Mouse (Mus musculus): ENCODE results near the gene Scfd2. TPM values are rescaled to one million over a fixed set of nuclear protein-coding genes. Genes with fewer than 3 reads are reported as not detected.

Gene Scfd2
- polyA plus RNA-seq, 1 experiment = 14.9 TPM

DNA sequence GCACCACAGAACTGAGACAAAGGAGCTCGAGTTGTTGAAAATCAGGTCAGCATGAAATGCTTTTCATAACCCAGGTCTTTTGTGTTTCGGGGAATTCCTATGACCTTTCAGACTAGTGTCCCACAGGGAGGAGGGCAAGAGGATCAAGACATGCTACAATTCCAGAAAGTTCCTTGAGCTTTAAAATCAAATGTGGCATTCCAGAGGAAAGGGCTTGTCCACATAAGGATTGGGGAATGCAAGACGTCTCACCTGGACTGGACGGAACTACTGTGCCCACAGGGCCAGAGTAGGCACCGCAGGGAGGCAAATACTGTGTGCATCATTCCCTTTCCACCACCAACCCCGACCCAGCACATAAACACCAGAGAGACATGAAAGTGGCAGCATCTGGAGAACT lies 266.4 kb downstream of the Scfd2 start:
- TF ChIP-seq POLR2A (IDR thresholded peaks at IDR 0.05; ENCODE audit: control insufficient read depth, low read depth, low read length) = no peak
- H3K27me3 ChIP-seq (ENCODE audit: control insufficient read depth, insufficient read depth, low read length) = no peaks in the 10 kb centered on the region
- H3K4me3 ChIP-seq (ENCODE audit: control insufficient read depth, low read depth, low read length) = peak overlapping the region; percentile 56
- peaks cover 2% of the 10 kb centered on the region; the same call in 1 of the 2 replicates for H3K4me1 ChIP-seq (ENCODE audit: control insufficient read depth, insufficient read depth, low read length)
- H3K36me3 ChIP-seq (ENCODE audit: control insufficient read depth, insufficient read depth, low read length) = no peaks in the 10 kb centered on the region
- H3K27ac ChIP-seq (ENCODE audit: control insufficient read depth, insufficient read depth, low read depth, low read length) = no peak overlapping the region

DNA sequence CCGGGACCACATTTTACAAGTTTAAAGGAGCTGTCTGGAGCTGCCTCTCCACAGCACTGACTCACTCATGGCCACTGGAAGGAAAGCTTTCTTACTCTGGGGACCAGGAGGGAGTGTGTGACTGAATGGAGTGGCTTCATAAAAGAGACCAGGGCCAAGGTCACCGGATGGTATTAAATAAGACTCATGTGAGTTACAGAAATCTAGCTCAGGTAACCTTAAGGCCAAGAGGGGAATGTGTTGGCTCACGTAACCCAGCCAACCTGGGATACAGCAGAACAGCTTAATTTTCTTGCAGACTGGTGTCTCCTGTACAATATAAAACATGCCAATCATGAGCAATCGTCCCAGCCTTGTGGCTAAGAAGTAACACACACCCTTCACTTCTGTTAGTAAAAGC lies 267.0 kb downstream of the Scfd2 start:
- Histone ChIP-seq H3K27ac (ENCODE audit: control insufficient read depth, insufficient read depth, low read depth, low read length) (no peak overlapping the region), H3K4me1 (ENCODE audit: control insufficient read depth, insufficient read depth, low read length) (peaks cover 2% of the 10 kb centered on the region; the same call in 1 of the 2 replicates)

DNA sequence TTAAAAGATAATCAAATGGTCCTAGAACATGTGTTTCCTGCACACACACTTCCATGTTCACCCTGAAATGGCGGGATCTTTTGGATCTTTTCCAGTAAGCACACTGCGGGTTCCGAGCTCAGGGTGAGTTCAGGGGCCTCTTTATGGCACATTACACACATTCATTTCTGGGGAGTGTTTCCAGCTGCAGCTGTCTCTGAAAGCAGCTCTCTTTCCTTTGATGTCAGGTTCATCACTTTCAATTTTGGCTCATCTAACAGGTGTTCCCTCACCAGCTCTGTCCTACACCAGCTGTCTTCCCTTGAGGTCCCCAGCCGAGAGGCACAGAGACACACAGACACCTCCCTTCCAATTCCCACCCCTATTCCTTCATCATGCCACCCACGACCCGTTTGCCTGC lies 270.5 kb downstream of the Scfd2 start:
- H3K27ac ChIP-seq (ENCODE audit: control insufficient read depth, insufficient read depth, low read depth, low read length) = no peak overlapping the region

More for the DNA sequence above, 267.0 kb downstream of the Scfd2 start:
- H3K4me3 ChIP-seq (ENCODE audit: control insufficient read depth, low read depth, low read length) = no peak overlapping the region
- no peaks in the 10 kb centered on the region for H3K36me3 ChIP-seq (ENCODE audit: control insufficient read depth, insufficient read depth, low read length)
- no peaks in the 10 kb centered on the region for H3K27me3 ChIP-seq (ENCODE audit: control insufficient read depth, insufficient read depth, low read length)
- TF ChIP-seq POLR2A (IDR thresholded peaks at IDR 0.05; ENCODE audit: control insufficient read depth, low read depth, low read length) = no peak
- no peak for TF ChIP-seq CTCF (IDR thresholded peaks at IDR 0.05; ENCODE audit: control insufficient read depth, insufficient read depth, insufficient replicate concordance, low read depth, low read length)

DNA sequence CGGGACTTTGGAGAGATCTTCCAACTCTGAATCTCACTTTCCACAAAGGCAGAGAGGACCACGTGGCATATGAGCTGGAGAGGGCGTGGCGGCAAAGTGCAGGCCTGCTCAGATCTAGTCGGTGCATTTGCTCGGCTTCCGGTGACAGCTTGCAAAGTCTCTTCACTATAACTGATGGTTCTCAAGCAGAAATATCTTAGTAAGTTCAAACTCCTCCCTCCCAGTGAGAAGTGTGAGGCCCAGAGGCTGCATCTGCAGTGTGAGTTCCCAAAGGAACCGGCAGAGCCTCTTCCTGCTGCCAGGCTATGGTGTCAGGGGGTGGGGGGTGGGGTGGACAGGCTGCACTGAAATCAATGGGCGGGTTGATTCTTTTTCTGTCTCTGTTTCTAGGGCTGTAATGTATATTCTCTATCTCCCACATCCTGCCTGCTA lies 271.2 kb downstream of the Scfd2 start:
- H3K36me3 ChIP-seq (ENCODE audit: control insufficient read depth, insufficient read depth, low read length) = no peaks in the 10 kb centered on the region
- no peak overlapping the region for H3K27ac ChIP-seq (ENCODE audit: control insufficient read depth, insufficient read depth, low read depth, low read length)
- no peaks in the 10 kb centered on the region for H3K4me1 ChIP-seq (ENCODE audit: control insufficient read depth, insufficient read depth, low read length)
- H3K4me3 ChIP-seq (ENCODE audit: control insufficient read depth, low read depth, low read length) = no peak overlapping the region
- no peak for TF ChIP-seq CTCF (IDR thresholded peaks at IDR 0.05; ENCODE audit: control insufficient read depth, insufficient read depth, insufficient replicate concordance, low read depth, low read length)
- TF ChIP-seq POLR2A (IDR thresholded peaks at IDR 0.05; ENCODE audit: control insufficient read depth, low read depth, low read length) = no peak
- H3K27me3 ChIP-seq (ENCODE audit: control insufficient read depth, insufficient read depth, low read length) = no peaks in the 10 kb centered on the region

More for the DNA sequence above, 270.5 kb downstream of the Scfd2 start:
- H3K27me3 ChIP-seq (ENCODE audit: control insufficient read depth, insufficient read depth, low read length) = no peaks in the 10 kb centered on the region
- no peaks in the 10 kb centered on the region for H3K36me3 ChIP-seq (ENCODE audit: control insufficient read depth, insufficient read depth, low read length)
- H3K4me1 ChIP-seq (ENCODE audit: control insufficient read depth, insufficient read depth, low read length) = no peaks in the 10 kb centered on the region
- no peak for TF ChIP-seq POLR2A (IDR thresholded peaks at IDR 0.05; ENCODE audit: control insufficient read depth, low read depth, low read length)
- TF ChIP-seq CTCF (IDR thresholded peaks at IDR 0.05; ENCODE audit: control insufficient read depth, insufficient read depth, insufficient replicate concordance, low read depth, low read length) = no peak
- H3K4me3 ChIP-seq (ENCODE audit: control insufficient read depth, low read depth, low read length) = no peak overlapping the region

DNA sequence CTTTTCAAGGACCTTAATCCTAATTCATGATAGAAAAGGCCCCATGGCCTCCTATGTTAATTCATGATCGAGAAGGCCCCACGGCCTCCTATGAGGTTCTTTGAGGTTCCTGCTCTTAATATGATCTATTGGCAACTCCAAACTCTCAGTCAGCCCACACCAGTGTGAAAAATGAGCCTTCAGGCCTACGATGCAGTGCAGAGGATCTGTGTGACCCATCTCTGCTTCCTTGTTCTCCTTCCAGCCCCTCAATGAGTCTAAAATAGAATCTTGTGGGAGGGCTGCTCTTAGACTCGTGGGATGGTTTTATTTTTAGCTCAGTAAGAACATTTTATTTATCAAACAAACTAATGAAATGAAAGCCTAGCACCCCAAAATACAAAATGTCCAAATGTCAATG lies 274.9 kb downstream of the Scfd2 start:
- H3K36me3 ChIP-seq (ENCODE audit: control insufficient read depth, insufficient read depth, low read length) = no peaks in the 10 kb centered on the region
- H3K4me1 ChIP-seq (ENCODE audit: control insufficient read depth, insufficient read depth, low read length) = no peaks in the 10 kb centered on the region
- no peak overlapping the region for H3K4me3 ChIP-seq (ENCODE audit: control insufficient read depth, low read depth, low read length)
- no peak overlapping the region for H3K27ac ChIP-seq (ENCODE audit: control insufficient read depth, insufficient read depth, low read depth, low read length)
- TF ChIP-seq POLR2A (IDR thresholded peaks at IDR 0.05; ENCODE audit: control insufficient read depth, low read depth, low read length) = no peak
- no peak for TF ChIP-seq CTCF (IDR thresholded peaks at IDR 0.05; ENCODE audit: control insufficient read depth, insufficient read depth, insufficient replicate concordance, low read depth, low read length)
- H3K27me3 ChIP-seq (ENCODE audit: control insufficient read depth, insufficient read depth, low read length) = no peaks in the 10 kb centered on the region

DNA sequence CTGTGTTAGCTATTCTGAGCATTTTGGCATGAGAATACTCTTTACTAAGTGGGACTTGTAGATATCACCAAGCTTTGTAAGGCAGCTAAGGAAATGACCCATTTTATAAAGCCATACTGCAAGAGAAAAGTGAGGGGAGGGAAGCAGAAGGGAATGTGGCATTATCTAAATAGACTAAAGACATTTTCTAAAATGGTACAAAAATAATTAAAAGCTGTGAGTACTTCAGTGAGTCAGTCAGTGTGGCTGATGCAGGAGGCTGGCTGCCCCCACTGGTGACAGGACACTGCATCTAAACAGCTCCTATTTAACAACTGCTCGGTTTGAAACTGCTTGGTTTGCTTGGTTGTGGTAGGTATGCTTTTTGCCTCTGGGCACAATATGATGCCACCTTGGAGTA lies 276.6 kb downstream of the Scfd2 start:
- H3K27ac ChIP-seq (ENCODE audit: control insufficient read depth, insufficient read depth, low read depth, low read length) = no peak overlapping the region
- no peak for TF ChIP-seq POLR2A (IDR thresholded peaks at IDR 0.05; ENCODE audit: control insufficient read depth, low read depth, low read length)
- TF ChIP-seq CTCF (IDR thresholded peaks at IDR 0.05; ENCODE audit: control insufficient read depth, insufficient read depth, insufficient replicate concordance, low read depth, low read length) = no peak
- H3K36me3 ChIP-seq (ENCODE audit: control insufficient read depth, insufficient read depth, low read length) = no peaks in the 10 kb centered on the region
- no peaks in the 10 kb centered on the region for H3K27me3 ChIP-seq (ENCODE audit: control insufficient read depth, insufficient read depth, low read length)
- no peak overlapping the region for H3K4me3 ChIP-seq (ENCODE audit: control insufficient read depth, low read depth, low read length)
- H3K4me1 ChIP-seq (ENCODE audit: control insufficient read depth, insufficient read depth, low read length) = no peaks in the 10 kb centered on the region

DNA sequence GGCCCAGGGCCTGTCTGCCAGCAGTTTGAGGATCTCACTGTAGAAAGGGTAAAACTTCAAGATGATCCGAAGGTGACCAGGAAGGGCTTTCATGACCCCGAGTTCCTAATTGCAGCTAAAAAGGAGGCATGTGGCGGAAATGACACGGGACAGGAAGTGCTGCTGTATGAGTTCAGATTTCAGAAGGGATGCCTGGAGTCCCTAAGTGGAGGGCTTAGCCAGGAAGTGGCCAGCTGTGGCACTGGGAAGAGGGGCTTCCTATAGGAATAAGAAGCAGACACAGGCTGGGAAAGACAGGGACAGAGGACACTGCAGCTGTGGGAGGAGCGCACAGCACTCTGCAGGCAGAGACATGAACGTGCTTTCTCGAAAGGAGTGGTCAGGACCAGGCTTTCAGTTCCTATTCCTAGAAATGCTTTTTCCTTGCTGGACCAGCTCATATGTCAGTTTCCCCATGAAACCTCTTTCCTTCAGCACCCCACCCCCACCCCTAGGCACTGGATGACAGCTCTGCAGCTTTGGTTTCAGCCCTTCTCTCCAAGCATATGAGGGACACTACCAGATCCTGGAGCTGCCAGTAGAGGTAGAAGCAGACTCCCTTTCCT lies 277.7 kb downstream of the Scfd2 start:
- H3K4me1 ChIP-seq (ENCODE audit: control insufficient read depth, insufficient read depth, low read length) = no peaks in the 10 kb centered on the region
- no peak overlapping the region for H3K4me3 ChIP-seq (ENCODE audit: control insufficient read depth, low read depth, low read length)
- H3K27me3 ChIP-seq (ENCODE audit: control insufficient read depth, insufficient read depth, low read length) = no peaks in the 10 kb centered on the region
- H3K27ac ChIP-seq (ENCODE audit: control insufficient read depth, insufficient read depth, low read depth, low read length) = no peak overlapping the region
- H3K36me3 ChIP-seq (ENCODE audit: control insufficient read depth, insufficient read depth, low read length) = no peaks in the 10 kb centered on the region
- TF ChIP-seq CTCF (IDR thresholded peaks at IDR 0.05; ENCODE audit: control insufficient read depth, insufficient read depth, insufficient replicate concordance, low read depth, low read length) = no peak
- no peak for TF ChIP-seq POLR2A (IDR thresholded peaks at IDR 0.05; ENCODE audit: control insufficient read depth, low read depth, low read length)

Data from testis, adult 2 months (tissue).